Mouse (Mus musculus): Measurements from ENCODE around the gene Lyg1. TPM values are rescaled to one million over a fixed set of nuclear protein-coding genes. Genes with fewer than 3 reads are reported as not detected.

Gene Lyg1
- polyA plus RNA-seq, 1 experiment from 2014 or later: 0.59 TPM

GRCm38 (mm10) chr1:37954786-37955185 is 2.8 kb downstream of the Lyg1 start:
- no peak for DNase-seq (ENCODE audit: low spot score)

- no peak for DNase-seq (ENCODE audit: low spot score)
Measured at GRCm38 (mm10) chr1:37948906-37949305, 8.7 kb downstream of the Lyg1 start.

- DNase-seq (ENCODE audit: low spot score): no peak
Measured at GRCm38 (mm10) chr1:37931806-37932205, 25.8 kb downstream of the Lyg1 start.

GRCm38 (mm10) chr1:37925971-37926370 is 31.6 kb downstream of the Lyg1 start:
- no peak for DNase-seq (ENCODE audit: low spot score)

- DNase-seq (ENCODE audit: low spot score): no peak
Measured at GRCm38 (mm10) chr1:37922536-37922935, 35.0 kb downstream of the Lyg1 start.

GRCm38 (mm10) chr1:37918096-37918495 is 39.5 kb downstream of the Lyg1 start:
- DNase-seq (ENCODE audit: low spot score): no peak

- no peak for DNase-seq (ENCODE audit: low spot score)
Measured at GRCm38 (mm10) chr1:37917666-37918065, 39.9 kb downstream of the Lyg1 start.

GRCm38 (mm10) chr1:37916393-37916792 is 41.2 kb downstream of the Lyg1 start, which contains the start of gene Lyg2:
Lyg2 (minus strand) TSS chr1:37916493.
- DNase-seq (ENCODE audit: low spot score): no peak

- DNase-seq (ENCODE audit: low spot score): no peak
Measured at GRCm38 (mm10) chr1:37912751-37913150, 44.8 kb downstream of the Lyg1 start.

- DNase-seq (ENCODE audit: low spot score): peak; percentile 8
Measured at GRCm38 (mm10) chr1:37903178-37903577, 54.4 kb downstream of the Lyg1 start.

GRCm38 (mm10) chr1:37900288-37900687 is 57.3 kb downstream of the Lyg1 start:
- DNase-seq (ENCODE audit: low spot score): no peak

- DNase-seq (ENCODE audit: low spot score): no peak
Measured at GRCm38 (mm10) chr1:37899816-37900215, 57.7 kb downstream of the Lyg1 start.

Other genes starting within 250 kb of the Lyg1 start
- 10.7 and 12.5 TPM in 2 replicates for gene 2010300C02Rik, start 237.7 kb downstream of the Lyg1 start, polyA plus RNA-seq (2015; fragmentation: Nextera tagmentation; extraction: Ambion mirVana)
- gene Tsga10, start 91.3 kb downstream of the Lyg1 start, polyA plus RNA-seq (2015; fragmentation: Nextera tagmentation; extraction: Ambion mirVana): 7.1 and 8.0 TPM in 2 replicates
- 5.7 and 7.0 TPM in 2 replicates for gene Lipt1, start 86.0 kb downstream of the Lyg1 start, polyA plus RNA-seq (2015; fragmentation: Nextera tagmentation; extraction: Ambion mirVana)
- 54.6 and 56.0 TPM in 2 replicates for gene Mitd1, start 67.3 kb downstream of the Lyg1 start, polyA plus RNA-seq (2015; fragmentation: Nextera tagmentation; extraction: Ambion mirVana)
- 318 and 335 TPM in 2 replicates for gene Mrpl30, start 67.3 kb downstream of the Lyg1 start, polyA plus RNA-seq (2015; fragmentation: Nextera tagmentation; extraction: Ambion mirVana)
- 0.22 and 0.25 TPM in 2 replicates for gene Lyg2, start 41.3 kb downstream of the Lyg1 start, polyA plus RNA-seq (2015; fragmentation: Nextera tagmentation; extraction: Ambion mirVana)
- 149 and 150 TPM in 2 replicates for gene Txndc9, start 40.1 kb upstream of the Lyg1 start, polyA plus RNA-seq (2015; fragmentation: Nextera tagmentation; extraction: Ambion mirVana)
- 21.6 and 23.7 TPM in 2 replicates for gene Eif5b, start 40.3 kb upstream of the Lyg1 start, polyA plus RNA-seq (2015; fragmentation: Nextera tagmentation; extraction: Ambion mirVana)
- 13.7 and 18.9 TPM in 2 replicates for gene Rev1, start 172.0 kb upstream of the Lyg1 start, polyA plus RNA-seq (2015; fragmentation: Nextera tagmentation; extraction: Ambion mirVana)